Mouse (Mus musculus) heart, adult 11 months (tissue): Measurements from ENCODE around the gene 1700012B07Rik.

Experiments
- DNase-seq: peaks from one replicate; pipeline ENCODE4 v3.0.0; 2022

Gene 1700012B07Rik

DNA sequence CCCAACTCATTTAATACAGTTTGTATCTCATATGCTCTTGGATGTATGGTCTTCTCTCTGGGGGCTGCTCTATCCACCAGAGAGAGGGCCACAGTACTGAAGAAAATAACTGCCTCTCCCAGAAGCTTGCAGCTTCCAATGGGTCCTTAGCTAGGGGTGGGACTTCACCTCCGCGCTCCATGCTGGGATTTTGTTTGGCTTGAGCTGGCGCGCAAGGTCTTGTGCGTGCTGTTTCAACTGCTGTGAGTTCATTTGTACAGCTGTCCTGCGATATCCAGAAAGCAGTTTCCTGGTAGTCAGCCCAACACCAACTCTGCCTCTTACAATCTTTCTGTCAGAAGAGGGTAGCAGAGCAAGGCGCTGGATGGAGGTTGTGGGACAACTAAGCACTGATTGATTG is 18.5 kb upstream of the 1700012B07Rik start:
- DNase-seq, result peak; percentile 84

DNA sequence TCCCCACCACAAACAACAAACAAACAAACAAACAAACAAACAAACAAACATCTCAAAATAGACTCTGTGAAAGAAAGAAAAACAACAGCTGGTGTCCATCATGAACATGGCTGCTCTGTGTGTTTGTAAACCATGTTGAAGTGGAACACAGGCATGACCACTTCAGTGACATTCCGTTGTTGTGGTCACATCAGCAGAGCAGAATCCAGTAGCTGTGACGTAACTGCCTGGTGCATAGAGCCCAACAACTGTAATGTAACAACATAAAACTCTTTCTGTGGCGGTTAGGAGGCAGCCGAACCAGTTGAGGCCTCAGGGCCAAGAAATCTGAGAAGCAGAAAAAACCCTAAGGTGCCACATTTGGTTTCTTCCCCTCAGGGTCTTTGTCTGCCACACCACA is 17.8 kb upstream of the 1700012B07Rik start:
- peak; percentile 40 for DNase-seq

- DNase-seq, result peak; percentile 75
These were observed 16.6 kb upstream of the 1700012B07Rik start for GRCm38 (mm10) chr11:109844466-109844865.

DNA sequence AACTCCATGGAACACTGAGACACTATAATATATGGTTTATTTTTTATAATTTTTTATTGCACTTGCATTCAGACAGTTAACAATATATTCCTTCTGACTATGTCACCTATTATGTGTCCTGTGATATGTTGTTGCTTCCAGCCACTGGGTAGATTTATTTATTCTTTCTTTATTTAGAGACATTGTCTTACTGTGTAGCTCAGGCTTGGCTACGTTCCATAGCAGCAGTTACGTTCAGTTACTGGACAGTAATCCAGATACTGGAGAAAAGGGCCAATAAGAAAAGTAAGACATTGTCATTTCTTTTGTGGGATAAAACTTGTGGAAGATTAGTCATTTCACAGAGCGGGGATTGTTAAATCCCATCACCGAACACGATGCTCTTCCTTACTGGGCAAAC is 2.5 kb upstream of the 1700012B07Rik start:
- DNase-seq, result peak; percentile 11

GRCm38 (mm10) chr11:109822280-109822679 is 5.6 kb downstream of the 1700012B07Rik start:
- peak; percentile 52 for DNase-seq

GRCm38 (mm10) chr11:109817405-109817804 is 10.4 kb downstream of the 1700012B07Rik start:
- DNase-seq, result peak; percentile 85

DNA sequence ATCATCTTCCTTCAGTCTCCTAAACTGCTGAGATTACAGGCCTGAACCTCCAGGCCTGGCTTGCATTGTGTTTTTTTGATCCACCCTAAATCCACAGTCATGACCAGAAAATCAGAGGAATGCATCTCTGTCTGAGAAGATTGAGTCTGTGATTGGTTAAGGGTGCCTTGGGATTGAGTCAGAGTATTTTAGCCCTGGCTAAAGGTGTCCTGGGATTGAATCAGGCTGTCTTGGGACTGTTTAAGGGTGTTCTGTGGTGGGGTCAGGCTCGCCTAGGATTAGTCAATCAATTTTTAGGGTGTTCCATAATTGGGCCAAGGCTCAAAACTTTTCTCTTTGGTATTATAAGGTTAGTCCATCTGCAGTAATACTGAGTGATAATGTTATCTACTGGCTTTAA is 10.9 kb downstream of the 1700012B07Rik start:
- peak; percentile 46 for DNase-seq

- DNase-seq, result peak; percentile 28
These were observed 16.1 kb downstream of the 1700012B07Rik start for GRCm38 (mm10) chr11:109811721-109812120.

GRCm38 (mm10) chr11:109809175-109809855 is 18.5 kb downstream of the 1700012B07Rik start:
- DNase-seq, result peak; percentile 71

DNA sequence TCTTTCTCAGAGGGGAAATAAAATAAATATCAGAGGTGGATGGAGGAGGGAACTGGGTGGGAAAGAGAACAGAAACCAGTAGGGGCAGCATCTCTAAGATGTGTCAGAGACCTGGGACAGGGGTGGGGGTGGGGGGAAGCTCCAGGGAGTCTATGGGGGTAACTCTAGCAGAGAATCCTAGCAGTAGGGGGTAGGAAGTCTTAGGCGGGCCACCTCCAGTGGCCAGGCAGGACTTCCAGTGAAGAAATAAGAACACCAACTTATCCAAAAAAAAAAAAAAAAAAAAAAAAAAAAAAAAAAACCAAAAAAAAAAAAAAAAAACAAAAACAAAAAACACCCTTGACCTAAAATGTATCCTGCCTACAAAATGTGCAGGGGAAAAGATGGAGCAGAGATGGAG is 26.3 kb downstream of the 1700012B07Rik start:
- DNase-seq, result peak; percentile 73

DNA sequence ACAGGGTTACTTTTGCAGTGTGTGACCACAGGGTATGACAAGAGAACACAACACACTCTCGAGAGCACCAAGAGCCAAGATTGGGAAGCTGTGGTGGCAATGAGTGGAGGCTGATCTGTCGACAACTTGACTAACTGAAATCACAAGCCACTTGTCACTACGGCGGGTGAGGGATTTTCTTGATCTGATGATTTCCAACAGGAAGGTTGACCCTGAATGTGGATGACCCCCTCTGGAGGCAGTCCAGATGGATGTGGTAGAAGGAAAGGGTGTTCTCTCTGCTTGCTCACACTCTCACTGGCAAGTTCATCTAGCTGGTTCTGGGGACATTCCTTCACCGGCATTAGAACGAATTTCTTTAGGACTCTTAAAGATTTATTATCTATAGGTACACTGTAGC is 30.3 kb downstream of the 1700012B07Rik start:
- DNase-seq, result peak; percentile 75

- no peak for DNase-seq
These were observed 32.3 kb downstream of the 1700012B07Rik start for GRCm38 (mm10) chr11:109795536-109795935.

DNA sequence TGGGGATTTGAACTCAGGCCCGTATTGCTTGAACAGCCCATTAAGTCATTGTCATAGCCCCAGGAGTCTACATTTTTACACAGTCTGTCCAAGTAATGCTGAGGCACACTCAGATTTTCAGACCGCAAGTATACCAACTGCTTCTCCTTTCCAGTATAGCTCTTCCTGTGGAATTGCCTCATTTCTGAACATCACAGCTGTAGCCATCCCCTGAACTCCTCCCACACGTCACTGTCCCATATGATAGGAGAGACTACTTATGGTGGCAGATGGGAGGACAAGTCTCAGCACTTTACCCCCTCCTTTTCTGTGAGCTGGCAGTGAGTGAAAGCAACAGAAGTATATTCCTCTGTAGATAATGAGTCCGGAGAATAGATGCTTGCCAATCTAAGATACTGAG is 34.3 kb downstream of the 1700012B07Rik start:
- peak; percentile 71 for DNase-seq

DNA sequence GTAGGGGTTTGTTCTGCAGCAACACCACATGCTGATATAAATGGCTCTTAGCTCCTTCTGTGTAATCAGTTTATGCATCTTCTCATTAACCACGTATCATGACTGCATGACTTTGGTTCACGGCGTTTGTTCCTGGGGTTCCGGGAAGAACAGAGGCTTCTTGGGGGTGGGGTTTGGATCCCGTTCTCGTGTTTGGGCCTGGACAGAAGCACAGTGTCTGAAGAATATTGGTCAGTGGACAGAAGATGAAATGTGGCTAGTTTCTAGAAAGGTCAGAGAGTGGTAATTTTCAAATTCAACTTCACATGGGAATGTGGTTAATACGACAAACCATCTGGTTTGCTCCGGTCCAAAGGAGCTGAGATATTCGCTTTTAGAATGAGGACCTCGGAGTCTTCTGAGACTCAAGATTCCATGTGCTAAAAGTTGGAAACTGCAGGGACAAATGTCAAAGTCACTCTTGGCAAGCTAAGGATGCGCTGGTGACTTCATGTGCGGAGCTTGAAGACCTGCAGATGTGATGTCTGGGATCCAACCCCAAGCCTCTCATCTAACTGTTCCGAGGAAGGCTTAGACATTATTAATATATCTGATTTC is 35.3 kb downstream of the 1700012B07Rik start:
- peak; percentile 87 for DNase-seq

DNA sequence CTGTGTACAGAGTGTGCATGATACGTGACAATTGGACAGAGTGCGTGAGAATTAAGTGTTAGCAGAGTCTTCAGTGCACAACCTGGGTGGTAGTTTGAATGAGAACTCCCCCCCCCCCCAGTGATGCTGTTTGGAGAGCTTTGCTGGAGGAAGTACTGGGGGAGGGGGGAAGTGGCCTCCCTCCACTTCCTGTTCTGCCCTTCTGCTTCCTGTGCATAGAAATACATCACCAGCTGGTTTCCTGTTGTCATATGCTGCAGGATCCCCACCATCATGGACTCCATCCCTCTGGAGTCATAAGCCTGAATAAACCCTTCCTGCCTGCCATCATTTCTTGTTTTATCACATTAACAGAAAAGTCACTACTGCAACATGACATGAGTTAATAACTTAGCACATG is 35.9 kb downstream of the 1700012B07Rik start:
- DNase-seq, result no peak

DNA sequence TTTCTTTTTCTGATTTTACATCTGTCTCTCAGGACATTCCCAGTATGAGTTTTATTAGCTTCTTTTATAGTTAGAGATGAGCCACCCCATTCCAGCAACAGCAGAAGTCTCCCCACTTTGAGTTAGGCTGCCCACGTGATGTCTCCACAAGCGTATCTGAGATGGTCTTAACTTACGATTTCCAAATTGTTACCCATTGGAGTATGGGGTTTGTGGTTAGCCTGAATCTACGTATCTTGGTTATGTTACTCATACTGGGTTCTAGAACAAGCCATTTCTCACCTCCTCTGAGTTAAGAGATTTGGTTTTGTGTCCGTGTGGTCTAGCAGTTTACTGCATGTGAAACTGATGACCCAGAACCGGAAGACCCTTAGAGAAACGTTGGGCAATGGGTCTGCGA is 37.6 kb downstream of the 1700012B07Rik start:
- no peak for DNase-seq

GRCm38 (mm10) chr11:109785392-109785791 is 42.5 kb downstream of the 1700012B07Rik start:
- no peak for DNase-seq

DNA sequence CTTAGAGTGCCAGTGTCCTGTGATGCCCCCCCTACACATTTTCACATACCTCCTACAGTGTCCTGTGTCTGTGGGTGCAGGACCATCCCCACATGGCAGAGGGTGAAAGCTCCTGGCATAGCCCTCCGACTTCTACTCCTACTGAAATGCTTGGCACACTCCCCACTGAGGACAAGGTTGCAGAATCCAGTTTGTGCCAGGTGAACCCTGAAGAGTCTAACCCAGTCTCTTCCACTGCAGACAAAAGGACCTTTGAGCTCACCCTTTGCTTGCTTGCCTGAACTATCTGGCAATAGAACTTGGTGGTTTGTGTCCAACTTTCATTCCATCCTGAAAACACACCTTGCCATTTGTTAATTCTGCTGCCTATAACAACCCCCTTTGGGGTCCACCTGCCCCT is 56.5 kb downstream of the 1700012B07Rik start:
- DNase-seq, result no peak

DNA sequence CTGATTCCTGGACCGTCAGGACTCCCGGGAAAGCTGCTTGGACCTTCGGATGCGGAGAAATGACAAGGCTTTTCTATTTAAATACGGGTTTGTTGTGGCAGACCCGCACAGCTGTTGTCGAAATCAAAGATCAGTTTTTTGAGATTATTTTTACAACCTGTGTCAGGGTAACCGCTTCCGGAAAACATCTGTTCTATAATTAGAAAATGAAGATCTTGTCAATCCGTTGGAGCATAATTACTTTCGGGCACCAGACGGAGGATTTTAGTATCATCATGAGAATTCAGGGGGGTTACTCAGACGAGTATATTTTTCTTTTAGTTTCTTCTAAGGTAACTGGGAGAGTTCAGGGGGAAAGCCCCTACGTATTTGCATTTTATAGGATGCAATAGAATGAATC is 57.7 kb downstream of the 1700012B07Rik start:
- DNase-seq, result no peak

DNA sequence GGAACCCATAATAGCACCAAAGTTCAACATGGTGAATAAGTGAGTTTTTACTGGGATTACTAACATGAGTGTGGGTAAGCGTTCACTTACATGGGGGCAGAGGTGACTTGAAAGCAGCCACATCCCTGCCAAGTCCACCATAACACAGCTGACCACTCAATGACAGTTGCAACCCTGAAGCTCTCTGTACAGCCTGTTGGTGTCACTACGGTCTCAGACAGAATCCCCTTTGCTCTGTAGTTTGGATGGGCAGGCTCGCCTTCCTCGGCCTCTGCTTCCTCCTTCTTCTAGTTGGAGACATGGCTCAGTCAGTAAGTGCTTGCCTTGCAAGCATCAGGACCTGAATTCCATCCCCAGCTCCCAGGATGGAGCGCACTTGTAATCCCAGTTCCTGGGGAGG is 58.8 kb downstream of the 1700012B07Rik start:
- no peak for DNase-seq

DNA sequence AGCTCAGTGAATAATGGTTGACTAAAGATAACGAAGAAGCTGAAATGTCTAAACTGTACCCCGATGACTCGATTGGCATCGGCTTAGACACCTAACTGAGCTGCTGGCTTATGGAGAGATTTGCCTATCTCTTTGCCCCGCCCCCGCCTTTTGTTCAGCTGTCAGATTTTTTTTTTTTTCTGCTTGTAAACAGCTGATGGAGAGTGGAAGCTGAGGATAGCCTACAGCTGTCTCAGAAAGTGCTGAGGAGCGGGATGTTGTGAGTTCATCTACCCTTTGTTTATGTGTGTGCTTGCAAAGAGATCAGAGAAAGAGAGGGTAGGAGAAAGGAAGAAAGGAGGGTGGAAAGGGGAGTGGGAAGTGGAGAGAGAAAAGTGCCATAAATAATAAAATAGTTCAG is 67.8 kb downstream of the 1700012B07Rik start:
- DNase-seq, result no peak

GRCm38 (mm10) chr11:109758616-109759215 is 69.1 kb downstream of the 1700012B07Rik start:
- DNase-seq, result peak; percentile 92

- peak; percentile 62 for DNase-seq
These were observed 73.7 kb downstream of the 1700012B07Rik start for GRCm38 (mm10) chr11:109754105-109754602.
